Mouse (Mus musculus) regulatory T cell (primary cell): Measurements from ENCODE around the gene 1700067P10Rik.

Experiments
- in situ Hi-C: fragments of 300-600 bp; cut with MboI, MseI; formaldehyde crosslinking; loops from one replicate; pipeline ENCODE4 v1.15.1; 2025; ENCODE audit warnings: high pct_unique_total_duplicates

The 1700067P10Rik gene

DNA sequence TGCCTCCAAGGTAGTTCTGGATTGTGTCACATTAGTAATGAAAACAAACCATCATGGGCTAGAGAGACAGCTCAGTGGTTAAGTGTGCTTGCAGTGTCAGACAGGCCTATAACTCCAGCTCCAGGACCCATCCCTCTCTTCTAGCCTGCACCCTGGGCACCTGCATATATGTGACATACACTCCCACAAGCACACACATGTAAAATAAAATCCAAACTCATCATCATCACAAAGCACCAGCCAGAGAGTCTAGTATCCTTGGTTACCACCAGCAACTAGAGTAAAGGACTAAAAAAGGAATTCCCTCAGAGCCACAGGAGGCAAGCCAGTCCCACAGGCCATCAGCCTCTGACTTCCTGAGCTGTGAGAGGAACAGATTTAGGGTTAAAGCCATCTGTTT lies at the start of gene 1700067P10Rik:
TSS of gene 1700067P10Rik (plus strand) at position 301 of the 400 bp plus-strand sequence.
- in situ Hi-C loops, result no loop called here

DNA sequence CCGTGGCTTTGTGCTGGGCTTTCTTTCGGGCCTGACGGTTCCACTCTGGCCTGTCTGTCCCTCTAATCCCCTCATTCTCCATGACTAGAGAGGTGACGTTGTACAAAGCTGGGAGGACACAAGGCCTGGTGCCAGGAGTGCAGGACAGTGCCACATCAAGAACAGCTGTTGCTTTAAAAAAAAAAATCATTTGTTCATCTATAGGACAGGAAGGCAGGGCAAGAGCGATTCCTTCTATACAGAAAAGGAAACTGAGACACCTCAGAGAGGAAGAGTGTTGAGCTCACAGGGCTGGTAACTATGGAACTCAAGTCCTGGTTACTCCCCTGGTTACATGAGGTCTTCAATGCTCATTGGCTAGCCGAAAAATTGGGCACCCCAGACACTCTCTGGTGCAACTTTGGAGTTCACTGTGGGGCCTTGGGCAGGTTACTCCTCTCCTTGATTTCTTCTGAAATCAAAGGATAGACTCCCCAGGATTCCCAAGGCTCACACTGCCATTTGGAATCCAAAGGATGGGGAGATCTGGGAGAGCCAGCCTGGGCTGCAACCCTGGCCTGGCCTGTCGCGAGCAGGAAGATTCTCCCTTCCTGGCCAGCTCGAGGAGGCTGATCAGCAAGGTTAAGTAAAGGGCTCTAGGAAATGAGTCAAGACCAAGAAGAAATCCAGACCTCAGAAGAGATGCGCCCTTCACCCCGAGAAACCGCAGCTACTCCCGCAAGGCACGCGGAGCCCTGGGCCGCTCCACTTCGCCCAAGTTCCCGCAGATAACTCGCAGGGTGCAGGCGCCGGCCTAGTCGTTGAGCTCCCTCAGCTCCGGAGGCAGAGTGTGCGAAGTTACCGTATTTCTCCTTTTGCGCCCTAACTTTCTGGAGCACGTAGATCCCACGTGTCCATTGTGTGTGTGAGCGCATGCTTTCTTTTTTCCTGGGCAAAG lies 47.5 kb upstream of the 1700067P10Rik start:
- in situ Hi-C loops, result loop anchor here (5.0 to 10.0 kb wide), 2 partner anchors 117 to 519 kb away; partner anchors contain the start of gene Foxp4

DNA sequence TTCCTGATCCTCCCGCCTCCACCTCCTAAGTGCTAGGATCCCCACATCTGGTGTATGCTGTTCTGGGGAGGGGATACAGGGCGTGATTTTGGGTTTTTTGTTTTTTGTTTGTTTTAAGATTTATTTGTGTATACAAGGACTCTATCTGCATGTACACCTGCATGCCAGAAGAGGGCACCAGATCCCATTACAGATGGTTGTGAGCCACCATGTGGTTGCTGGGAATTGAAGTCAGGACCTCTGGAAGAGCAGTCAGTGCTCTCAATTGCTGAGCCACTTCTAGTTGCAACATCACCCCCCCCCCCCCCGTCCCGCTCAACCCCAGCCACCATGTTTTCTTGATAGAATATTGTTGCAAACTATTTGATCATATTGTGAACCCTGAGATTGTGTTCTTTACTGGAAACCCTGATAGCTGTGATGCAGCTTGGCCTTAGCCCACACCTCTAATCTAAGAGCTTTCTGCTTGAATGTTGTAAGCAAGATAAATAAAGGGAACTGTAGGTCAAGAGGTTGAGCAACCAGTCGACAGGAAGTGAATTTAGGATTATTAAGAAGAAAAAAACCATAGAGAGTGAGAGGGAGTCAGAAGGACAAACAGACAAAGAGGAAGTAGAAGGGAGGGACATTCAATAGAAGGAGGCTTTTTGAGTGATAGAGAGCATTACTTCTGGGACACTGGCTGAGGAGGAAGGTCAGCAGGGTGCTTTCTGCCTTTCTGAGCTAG lies 45.8 kb upstream of the 1700067P10Rik start:
- in situ Hi-C loops, result loop anchor here (5.0 to 10.0 kb wide), 2 partner anchors 119 to 521 kb away; partner anchors contain the start of gene Foxp4

DNA sequence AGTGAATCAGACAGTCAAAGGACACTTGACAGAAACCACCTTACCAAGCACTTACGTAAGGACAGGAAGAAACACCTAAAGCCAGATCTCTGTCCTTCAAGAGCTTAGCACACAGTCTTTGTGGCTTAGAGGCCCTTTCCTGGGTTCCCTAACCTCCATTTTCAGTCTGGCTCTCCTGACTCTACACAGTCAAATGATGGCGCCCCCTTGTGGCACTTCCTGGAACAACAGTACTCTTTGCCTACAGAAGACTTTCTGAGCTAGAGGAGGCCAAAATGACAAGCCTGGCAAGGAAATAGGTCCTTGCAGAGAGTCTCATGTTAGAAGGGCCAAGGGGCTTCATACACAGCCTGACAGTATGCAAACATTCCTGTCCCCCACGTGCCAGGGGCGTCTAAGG lies 43.5 kb upstream of the 1700067P10Rik start:
- in situ Hi-C loops, result loop anchor here (5.0 to 10.0 kb wide), 2 partner anchors 52 to 121 kb away; partner anchors contain the start of gene Foxp4

DNA sequence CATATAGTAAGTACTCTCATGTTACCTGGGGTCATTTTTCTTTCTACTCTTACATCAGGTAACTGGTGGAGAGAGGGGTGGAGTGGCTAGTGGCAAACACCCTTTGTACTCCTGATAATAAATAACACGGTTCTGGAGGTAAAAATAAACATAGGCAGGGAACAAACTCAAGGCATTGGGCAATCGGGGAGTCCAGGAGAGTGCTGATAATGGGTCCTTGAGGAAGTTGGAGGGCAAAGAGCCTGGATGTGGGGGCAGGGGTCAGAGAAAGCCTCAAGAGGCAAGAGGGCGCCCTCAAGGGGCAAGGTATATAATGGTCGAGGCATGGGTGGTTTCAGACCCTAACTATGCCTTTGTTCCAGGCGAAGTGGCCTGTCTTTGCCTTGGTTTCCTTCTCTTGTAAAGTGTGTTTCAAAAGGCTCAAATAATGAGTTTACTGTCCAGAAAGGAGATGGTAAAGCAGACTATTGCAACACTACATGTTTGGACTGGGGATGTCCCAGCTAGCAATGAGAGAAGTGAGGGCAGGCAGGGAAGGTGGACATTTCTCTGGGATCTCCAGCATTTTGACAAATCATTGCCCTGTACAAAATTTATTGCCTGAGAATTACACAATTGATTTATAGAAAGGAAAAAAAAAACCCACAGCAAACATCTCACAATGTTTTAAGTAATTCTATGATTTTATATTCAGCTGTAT lies 37.3 kb upstream of the 1700067P10Rik start:
- in situ Hi-C loops, result no loop called here

DNA sequence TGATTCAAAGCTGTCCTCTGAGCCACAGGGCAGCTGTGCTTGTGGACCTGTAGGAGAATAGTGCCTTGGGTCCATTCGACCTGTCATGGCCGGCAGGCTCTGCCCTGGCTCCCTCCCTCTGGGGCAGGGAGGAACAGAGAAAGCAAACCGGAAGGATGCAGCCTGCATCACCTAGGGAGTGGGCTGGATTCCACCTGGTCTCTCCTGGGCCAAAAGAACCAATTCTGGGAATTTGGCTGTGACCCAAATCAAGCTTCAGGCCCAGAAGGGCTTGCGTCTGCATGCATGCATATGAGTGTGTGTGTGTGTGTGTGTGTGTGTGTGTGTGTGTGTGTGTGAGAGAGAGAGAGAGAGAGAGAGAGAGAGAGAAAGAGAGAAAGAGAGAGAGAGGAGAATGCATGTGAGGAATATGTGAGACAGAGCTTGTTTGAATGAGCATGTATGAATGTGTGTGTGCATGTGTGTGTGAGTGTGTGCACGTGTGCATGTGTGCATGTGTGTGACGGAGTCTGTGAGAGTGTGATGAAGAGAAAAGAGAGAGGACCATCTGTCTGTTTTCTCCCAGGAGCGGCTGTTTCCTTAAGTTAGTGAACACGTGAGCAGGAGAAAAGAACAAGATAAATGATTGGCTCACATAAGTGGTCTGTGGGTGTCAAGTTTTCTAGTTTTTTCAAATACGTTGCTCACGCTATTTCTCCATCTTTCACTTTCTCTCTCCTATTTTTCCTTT lies 36.6 kb upstream of the 1700067P10Rik start:
- in situ Hi-C loops, result no loop called here

DNA sequence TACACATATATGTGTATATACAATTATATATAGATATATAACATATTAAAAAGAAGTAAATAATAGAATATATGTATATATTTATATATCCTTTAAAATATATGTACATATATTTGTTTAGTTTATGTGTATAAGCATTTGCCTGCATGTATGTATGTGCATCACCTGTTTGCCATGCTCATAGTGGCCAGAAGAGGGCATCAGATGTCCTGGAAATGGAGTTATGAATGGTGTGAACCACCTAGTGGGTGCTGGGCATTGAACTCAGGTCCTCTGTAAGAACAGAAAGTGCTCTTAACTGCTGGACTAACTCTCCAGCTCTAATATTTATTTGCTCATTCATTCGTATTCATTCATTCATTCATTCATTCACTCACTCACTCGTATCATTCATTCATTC lies 35.5 kb upstream of the 1700067P10Rik start:
- in situ Hi-C loops, result no loop called here

DNA sequence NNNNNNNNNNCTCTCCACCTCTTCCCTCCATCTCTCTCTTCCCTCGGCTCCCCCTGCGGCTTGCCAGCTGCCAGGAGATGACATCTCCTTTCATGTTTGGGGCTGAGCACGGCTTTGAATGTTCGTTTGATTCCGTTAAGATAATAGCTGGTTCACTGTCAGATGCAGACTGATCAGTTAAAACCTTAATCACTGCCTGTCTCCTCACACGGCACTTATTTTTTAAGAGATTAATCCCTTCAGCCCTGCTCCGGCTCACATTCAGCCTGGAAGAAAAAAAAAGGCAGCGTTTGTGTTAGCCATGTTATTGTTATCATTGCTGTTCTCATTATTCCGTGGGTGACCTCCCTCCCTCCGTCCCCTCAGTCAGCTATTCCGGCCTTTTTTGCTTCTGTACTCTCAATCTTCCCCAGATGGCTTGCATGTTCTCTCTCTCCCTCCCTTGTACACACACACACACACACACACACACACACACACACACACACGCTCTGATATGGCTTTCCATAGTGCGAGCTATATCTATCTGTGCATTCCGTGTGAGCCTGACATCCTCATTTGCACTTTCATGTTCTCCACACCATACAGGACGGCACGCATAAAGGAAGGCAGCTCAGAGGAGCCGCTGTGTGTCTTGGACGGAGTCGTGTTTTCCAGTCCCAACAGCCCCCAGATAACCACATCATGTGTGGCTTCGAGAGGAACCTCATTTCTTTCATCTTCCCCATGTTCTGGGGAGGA lies 33.9 kb upstream of the 1700067P10Rik start:
- in situ Hi-C loops, result no loop called here

DNA sequence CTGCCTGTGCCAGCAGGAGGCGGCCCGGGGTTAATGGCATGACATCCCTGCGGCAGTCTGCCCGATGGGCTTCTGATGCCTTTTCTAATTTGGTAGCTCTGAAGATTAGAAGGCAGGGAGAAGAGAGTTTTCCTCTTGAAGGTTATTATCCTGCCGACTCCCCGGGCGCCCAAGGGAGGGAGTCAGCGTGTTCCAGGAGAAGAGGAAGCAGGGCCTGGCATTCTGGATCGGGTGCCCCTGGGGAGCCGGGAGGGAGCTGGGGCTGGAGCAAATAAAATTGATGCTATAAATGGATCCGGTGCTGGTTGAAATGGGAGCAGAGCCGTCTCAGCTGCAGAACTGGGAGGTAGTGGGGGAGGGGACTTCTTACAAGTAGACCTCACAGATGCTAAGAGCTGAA lies 31.7 kb upstream of the 1700067P10Rik start:
- in situ Hi-C loops, result no loop called here

DNA sequence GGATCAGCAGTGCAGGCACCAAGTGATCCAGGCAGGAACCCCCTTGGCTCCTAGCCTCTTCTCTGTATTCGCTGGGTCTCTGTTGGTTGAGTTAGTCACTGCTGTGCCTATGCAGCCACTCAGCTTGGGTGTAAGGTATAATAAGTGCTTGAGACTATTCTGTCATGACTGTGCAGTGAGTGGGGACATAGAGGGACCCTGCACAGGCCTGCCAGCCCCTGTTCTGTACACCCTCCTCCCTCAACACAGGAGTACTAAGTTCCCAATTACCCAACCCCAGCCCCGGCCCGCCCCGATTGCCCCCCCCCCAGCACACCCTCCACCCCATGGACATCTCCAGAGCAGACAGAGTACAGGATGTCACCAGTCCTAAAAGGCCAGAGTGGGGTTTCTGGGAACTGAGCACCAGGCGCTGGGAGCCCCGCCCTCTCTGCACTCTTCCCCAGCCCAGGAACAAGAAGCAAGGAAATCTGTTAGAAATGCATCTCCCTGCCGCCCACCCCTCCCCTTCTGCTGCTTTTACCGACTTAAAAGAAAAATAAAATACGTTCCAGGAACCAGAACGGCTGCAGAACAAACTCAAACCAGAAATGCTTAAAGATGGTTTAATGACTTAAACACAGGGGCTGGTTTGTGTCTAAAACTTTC lies 24.8 kb upstream of the 1700067P10Rik start:
- in situ Hi-C loops, result no loop called here

DNA sequence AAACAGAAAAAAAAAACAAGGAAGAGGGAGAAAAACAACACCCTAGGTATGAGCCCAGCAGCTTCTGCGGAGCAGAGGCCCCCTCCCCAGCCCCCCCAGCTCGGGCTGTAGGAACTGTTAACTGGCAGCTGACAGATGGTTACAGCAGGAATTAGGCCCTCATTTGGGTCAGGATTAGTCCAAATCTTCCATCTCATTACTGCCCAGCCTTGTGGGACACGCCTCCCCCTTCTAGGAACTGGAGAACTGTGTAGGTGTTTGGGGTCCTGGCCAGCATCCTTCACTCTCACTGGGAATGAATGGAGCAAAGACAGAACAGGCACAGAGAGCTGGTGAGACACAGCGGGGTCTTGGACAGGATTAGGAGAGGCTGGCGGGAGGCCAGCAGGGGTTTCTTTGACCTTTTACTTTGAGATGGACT lies 24.0 kb upstream of the 1700067P10Rik start:
- in situ Hi-C loops, result no loop called here

DNA sequence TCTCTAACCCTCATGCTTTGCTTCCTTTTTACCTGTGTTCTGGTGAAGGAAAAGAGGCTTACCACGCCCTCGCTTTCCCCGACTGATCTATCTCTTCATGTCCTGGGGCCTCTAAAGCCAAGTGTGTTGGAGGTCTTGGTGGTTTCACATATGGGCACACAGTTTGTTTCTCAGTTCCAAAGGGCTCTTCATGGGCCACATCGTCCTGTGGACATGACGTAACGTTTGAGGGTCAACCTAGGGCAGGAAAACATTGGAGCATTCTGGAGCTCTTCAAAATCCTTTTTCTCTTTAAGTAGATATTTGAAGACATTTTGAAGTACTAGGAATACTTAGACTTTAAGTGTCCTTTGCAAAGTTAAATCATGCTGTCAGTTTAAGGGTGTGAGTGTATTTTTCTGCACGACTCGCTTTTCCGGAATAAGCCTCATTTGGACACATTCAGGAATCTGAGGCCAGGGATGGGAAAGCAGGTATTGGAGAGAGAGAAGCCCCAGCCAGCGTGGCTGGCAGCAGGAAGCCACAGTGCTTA lies 22.0 kb upstream of the 1700067P10Rik start:
- in situ Hi-C loops, result no loop called here

DNA sequence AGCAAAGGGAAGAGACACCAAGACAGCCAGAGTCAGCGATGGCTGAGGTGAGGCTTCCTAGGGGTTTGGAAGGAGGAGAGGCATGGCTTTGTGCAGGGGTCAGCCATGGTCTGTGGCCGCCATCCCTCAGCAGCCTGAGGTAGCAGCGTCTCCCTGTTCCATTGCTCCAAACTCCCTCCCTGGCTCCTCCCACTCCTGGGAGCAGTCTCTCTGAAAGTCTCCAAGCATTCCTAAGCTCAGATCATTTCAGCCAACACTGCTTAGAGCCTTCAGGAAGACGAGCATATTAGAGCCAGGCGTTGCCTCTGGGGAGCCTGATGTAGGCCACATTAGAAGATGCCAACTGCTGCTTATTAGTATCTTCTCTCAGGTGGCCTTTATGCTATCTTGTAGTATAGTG lies 21.4 kb upstream of the 1700067P10Rik start:
- in situ Hi-C loops, result no loop called here

DNA sequence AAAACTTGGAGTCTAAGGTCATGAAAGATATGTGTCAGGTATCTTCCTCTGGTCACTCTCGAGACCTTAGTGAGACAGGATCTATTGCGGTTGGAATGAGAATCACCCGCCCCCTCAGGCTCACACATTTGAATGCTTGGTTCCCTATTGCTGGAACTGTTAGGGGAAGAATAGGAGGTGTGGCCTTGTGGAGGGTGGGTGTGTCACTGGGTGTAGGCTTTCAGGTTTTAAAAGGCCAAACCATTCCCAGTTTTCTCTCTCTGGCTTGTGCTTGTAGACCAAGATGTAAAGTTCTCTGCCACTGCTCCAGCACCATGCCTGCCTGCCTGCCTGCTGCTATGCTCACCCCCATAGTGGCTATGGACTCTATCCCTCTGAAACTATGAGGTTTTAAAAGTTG lies 8.5 kb upstream of the 1700067P10Rik start:
- in situ Hi-C loops, result no loop called here

DNA sequence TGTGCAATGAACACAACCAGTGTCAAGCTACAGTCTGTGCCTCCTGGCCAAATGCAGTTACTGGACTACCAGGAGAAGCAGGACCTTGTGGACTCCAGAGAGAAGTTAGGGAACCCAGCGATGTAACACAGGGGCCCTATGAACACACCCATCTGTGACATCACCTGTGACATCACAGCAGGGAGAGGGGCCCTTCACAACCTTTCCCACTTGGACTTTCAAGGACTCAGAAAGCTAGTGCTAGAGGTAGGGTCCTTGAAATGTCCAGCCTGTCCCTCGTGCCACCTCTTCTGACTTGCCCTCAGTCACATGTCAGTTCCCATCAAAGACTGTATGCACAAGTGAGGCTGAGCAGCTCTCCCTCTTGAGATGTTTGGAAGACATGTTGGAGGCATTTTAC lies 327 bp downstream of the 1700067P10Rik start:
- in situ Hi-C loops, result no loop called here

DNA sequence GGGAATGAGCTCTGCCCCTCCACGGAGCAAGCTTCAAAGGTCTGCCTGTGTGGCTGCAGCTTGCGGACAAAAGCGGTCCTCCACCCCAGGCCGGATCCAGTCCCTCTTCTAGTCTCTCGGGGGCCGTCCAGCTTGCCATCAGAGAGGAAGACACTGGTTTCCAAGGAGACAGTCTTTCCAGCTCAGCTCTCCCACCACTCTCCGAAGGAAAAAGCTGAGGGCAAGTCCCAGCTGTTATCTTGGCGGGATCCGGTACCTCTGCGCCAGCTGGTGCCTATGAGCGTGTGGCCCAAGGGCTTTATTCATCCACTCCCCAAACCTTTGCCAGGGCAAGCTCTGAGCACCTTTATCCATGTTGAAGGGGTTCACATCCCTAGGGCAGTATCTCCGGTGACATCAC lies 1.2 kb downstream of the 1700067P10Rik start:
- in situ Hi-C loops, result no loop called here

DNA sequence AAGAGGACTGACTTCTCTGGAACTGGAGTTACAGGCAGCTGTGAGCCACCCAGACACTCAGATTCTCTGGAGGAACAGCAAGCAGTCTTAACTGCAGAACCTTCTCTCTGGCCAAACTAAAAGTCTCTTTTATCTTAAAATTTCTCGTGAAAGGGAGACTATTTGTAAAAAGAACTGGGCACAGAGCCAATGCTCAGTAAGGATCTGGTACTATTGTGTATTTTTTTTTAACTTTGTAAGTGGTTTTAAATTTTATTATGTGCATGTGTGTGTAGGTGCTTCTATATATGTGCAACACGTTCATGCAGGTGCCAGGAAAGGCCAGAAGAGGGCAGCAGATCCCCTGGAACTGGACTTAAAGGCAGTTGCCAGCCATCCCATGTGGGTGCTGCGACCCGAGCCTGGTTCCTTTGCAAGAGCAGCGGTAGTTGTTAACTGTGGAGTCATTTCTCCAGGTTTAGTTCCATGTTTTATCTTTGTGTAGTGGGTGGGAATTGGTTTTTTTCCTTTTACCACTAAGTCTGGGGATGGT lies 4.2 kb downstream of the 1700067P10Rik start:
- in situ Hi-C loops, result no loop called here

DNA sequence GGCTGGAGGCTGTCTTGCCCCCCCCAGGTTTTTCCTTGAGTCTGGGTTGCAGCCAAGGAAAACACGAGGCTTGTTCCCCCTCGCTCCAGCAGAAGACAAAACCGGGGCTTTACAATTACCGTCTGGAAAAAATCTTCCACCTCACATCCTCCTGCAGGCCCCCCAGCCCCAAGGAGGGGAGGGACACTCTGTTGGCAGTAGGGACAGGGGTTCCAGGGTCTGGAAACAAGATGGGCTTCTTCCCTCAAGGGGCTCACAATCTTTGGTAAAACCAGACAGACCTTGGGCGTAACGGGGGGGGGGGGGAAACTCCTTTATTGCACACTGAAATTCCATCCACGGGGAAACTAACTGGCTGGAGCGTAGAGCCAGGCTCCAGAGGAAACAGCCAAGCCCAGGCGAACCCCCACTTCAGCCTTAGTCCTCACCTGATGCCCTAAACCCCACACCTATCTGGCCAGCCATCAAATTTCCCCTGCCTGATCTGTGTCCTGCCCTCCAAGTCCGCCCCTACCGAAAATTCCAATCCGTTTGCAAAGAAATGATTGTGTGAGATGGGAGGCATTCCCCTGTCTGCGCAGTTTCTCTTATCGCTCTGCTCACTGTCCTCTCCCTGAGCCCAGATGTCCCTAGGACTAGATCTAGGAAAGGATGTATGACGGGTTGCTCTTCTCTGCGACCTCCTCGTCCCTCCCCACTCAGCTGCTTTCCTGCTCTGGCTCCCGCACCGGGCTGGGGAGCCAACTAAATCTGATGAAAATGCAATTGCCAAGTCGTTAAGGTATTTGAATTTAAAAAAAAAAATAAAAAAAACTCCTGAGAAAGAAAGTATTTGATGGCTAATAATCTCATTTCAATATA lies 5.9 kb downstream of the 1700067P10Rik start:
- in situ Hi-C loops, result loop anchor here (5.0 kb wide), 3 partner anchors 48 to 303 kb away; no protein-coding TSS in a partner anchor
